Mouse (Mus musculus) kidney, postnatal 25 days (tissue): Measurements from ENCODE around the gene Krt27.
A peak's percentile ranks its signal among the peaks of the same experiment; 100 is the strongest.

Source experiments
- DNase-seq, 2 experiments: peaks; one replicate each; pipeline ENCODE4 v3.0.0; 2021; ENCODE audit warnings: mixed read lengths in 2 of 2

The Krt27 gene

GRCm38 (mm10) chr11:99322851-99323250 lies 28.1 kb downstream of the Krt27 start, which contains the start of gene Krt25:
Gene Krt25, minus strand, starts transcription at chr11:99322951.
- no peak for DNase-seq

- DNase-seq: no peak
Observed at GRCm38 (mm10) chr11:99321094-99321493, 29.8 kb downstream of the Krt27 start.

DNA sequence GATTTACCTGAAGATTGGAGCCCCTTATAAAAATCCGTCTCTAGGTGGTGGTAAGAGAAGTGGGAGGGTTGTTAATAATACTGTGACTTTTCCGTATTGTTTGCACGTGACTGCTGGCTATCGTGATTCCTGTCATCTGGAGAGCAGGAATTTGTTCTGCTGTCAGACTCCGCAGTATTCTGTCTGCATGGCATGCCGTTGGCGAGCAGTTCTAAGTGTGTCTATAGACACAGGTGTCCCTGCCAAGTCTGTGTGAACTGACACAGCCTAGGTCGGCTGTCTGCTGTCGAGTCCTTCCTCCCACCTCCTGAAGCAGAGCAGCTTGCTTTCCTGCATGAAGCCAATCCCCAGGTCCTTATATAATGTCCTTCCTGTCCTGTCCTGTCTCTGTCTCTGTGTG lies 31.8 kb downstream of the Krt27 start:
- DNase-seq: no peak

DNA sequence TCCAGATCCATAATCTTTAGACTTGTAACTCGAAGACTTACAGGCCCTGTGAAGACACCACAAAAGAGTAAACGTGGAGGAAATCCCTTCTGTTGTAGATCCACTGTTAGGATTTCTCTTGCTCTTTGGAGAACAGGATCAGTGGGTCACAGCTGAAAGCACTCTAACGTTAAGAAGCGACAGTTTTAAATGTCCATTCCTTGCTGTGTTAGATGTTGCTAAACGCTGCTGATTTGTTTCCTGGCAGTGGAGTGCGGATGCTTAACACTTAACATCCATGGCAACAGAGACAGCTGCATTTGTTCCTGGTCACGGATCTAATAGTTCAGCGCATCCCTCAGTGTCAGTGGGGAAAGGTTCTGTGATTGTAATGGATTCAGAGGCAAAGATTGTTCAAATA lies 34.4 kb downstream of the Krt27 start:
- DNase-seq: no peak

DNA sequence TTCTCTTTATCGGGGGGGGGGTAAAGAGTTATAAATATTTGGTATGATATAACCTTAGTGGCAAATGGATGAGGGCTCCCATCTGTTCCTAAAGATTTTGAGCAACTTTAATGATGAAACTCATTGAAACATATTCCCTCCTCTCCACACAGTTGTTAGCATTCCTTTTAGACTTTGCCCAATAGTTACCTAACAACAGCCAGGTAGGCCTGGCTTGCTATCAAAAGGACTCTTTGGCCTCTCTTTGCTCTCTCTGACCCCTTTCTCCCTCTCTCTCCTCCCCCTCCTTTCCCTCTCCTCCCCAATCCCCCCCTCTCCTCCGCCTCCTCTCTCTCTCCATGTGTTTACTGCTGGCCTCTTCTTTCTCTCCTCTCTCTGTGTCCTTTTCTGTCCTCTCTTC lies 36.3 kb downstream of the Krt27 start:
- no peak for DNase-seq

DNA sequence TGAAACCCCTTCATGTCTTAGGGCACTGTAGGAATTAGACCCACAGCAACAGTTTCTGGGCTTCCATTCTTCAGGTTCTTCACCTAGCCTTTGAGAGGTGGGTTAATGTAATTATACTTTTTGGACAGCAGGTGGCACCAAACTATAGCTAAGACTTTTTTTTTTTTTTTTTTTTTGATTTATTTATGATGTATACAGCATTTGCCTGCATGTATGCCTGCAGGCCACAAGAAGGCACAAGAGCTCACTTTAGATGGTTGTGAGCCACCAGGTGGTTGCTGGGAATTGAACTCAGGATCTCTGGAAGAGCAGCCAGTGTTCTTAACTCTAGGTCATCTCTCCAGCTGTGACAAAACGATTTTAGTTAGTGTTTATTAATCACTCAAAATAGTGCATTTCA lies 40.0 kb downstream of the Krt27 start:
- DNase-seq: no peak

- DNase-seq: peak; percentile 65 to 78
Observed at GRCm38 (mm10) chr11:99307579-99307978, 43.3 kb downstream of the Krt27 start.
